Mouse (Mus musculus): ENCODE measurements around the gene Sbf2. TPM values are rescaled to one million over a fixed set of nuclear protein-coding genes. Genes with fewer than 3 reads are reported as not detected.

The Sbf2 gene
- polyA plus RNA-seq, 1 experiment from 2014 or later = 62.2 TPM

DNA sequence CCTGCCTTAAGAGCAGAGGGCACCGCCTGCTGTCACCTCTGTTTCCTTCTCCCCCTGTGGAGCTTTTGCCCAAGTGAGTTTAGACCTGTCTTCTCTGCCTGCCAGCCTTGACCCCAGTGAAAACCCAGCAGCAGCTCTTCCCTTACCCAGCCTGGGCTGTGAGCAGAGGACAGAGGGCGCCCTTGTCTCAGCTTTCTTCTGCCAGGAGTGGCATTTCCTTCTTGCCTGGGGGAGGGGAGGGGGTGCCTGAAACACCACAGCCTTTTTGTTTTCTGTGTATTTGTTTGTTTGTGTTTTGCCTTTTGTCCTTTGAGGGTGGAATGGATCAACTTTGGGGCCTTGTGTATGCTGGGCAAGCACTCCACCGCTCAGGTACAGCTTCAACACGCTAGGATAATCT, 342.3 kb downstream of the Sbf2 start:
- Histone ChIP-seq H3K4me3 (replicated peaks) (no peak overlapping the region), H3K9me3 (no peaks in the 10 kb centered on the region), H3K27me3 (no peaks in the 10 kb centered on the region), H3K27ac (0 out of 2 replicates have a peak overlapping the region, but pooled peaks have one; percentile 8), H3K4me1 (no peaks in the 10 kb centered on the region), H3K4me2 (no peak overlapping the region), H3K9ac (no peak overlapping the region), H3K36me3 (replicated peaks) (peaks cover 14% of the 10 kb centered on the region)
- WGBS = 86% methylated on average over 4 of the region's 4 CpGs
- no peak for ATAC-seq (ENCODE audit: low FRiP score)

DNA sequence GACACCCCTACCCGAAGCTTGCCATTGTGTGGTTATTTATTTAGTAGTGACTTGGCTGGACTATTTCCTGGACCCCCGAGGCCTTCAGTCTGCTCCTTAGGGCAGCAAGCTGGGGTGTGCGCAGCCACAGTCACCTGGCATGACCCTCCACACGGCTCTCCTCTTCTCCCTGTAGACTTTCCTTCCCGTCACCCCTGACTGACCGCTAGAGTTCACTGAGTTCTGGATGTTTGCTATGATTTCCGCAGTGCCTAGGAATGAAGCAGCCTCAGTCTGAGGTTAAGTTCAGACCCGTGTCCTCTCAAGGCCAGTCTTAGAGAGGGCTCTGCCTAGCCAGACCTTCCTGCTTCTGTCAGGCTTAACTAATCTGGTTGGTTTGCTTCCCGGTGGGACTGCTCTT, 342.9 kb downstream of the Sbf2 start:
- Histone ChIP-seq H3K27me3 (no peaks in the 10 kb centered on the region), H3K27ac (0 out of 2 replicates have a peak overlapping the region, but pooled peaks have one; percentile 25), H3K4me1 (no peaks in the 10 kb centered on the region), H3K4me2 (no peak overlapping the region), H3K9ac (no peak overlapping the region), H3K4me3 (replicated peaks) (no peak overlapping the region), H3K36me3 (replicated peaks) (peaks cover 14% of the 10 kb centered on the region), H3K9me3 (no peaks in the 10 kb centered on the region)
- 77% methylated on average over 9 of the region's 9 CpGs for WGBS
- ATAC-seq (ENCODE audit: low FRiP score) = no peak

DNA sequence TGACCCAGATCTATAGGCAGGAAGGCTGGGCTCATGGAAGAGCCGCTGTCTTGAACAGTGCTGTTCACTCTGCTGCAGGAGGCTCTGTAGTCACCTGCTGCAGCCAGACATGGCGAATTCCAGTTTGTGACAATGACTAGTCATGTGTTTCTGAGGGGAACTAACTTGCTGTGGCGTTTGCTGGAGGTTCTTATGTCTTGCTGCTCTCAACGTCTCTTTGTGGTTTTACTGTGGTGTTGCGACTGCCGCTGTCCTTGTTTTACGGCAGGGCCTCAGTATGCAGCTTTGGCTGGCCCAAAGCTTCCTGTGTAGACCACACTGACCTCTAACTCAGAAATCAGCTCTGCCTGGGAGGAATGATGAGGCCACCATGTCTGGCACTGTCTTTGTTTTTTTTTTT, 344.3 kb downstream of the Sbf2 start:
- H3K9ac ChIP-seq = no peak overlapping the region
- H3K36me3 ChIP-seq (replicated peaks) = peaks cover 11% of the 10 kb centered on the region
- WGBS = 93% methylated on average over 7 of the region's 7 CpGs
- no peak overlapping the region for H3K4me2 ChIP-seq
- no peak overlapping the region for H3K4me3 ChIP-seq (replicated peaks)
- no peaks in the 10 kb centered on the region for H3K27me3 ChIP-seq
- H3K27ac ChIP-seq = no peak overlapping the region
- no peaks in the 10 kb centered on the region for H3K9me3 ChIP-seq
- H3K4me1 ChIP-seq = no peaks in the 10 kb centered on the region
- no peak for ATAC-seq (ENCODE audit: low FRiP score)

DNA sequence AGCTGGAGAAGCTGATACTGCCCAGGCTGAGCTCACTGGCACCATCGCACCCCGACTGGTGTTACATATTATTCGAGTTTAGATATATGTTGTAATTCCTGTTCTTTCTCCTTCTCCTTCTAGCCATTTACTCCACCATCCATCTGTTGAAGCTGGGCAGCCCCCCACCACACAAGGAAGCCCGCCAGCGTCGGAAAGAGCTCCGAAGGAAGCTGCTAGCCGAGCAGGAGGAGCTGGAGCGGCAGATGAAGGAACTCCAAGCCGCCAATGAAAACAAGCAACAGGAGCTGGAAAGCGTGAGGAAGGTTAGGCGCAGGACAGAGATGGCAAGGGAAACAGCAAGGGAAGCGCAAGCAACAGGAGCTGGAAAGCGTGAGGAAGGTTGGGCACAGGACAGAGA, 344.9 kb downstream of the Sbf2 start:
- ATAC-seq (ENCODE audit: low FRiP score) = no peak
- WGBS = 86% methylated on average over 14 of the region's 14 CpGs
- Histone ChIP-seq H3K4me1 (no peaks in the 10 kb centered on the region), H3K9ac (no peak overlapping the region), H3K4me2 (no peak overlapping the region), H3K27ac (no peak overlapping the region), H3K36me3 (replicated peaks) (peaks cover 9% of the 10 kb centered on the region; the same call in 1 of the 2 replicates), H3K9me3 (no peaks in the 10 kb centered on the region), H3K4me3 (replicated peaks) (no peak overlapping the region), H3K27me3 (no peaks in the 10 kb centered on the region)

DNA sequence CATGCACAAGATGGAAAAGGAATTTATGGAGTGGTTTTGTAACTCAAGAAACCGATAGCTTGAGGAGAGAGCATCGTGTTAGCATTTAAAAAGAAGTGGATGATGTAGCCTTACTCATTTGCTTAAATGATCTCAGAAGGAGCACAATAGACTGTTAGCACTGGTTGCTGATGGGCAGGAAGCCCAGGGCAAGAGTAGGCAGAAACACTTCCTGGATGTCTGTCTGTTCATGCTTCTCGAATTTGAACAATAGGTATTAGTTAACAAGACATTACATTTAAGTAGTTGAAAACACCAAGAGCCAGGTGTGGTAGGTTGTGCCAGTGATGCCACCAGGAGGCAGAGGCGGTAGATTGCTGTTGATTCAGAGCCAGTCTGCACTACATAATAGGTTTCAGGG, 346.2 kb downstream of the Sbf2 start:
- Histone ChIP-seq H3K27ac (no peak overlapping the region), H3K4me1 (no peaks in the 10 kb centered on the region), H3K4me2 (no peak overlapping the region), H3K27me3 (no peaks in the 10 kb centered on the region), H3K9me3 (no peaks in the 10 kb centered on the region), H3K4me3 (replicated peaks) (no peak overlapping the region), H3K36me3 (replicated peaks) (peaks cover 9% of the 10 kb centered on the region; the same call in 1 of the 2 replicates), H3K9ac (no peak overlapping the region)
- WGBS = 73% methylated on average over 4 of the region's 4 CpGs
- ATAC-seq (ENCODE audit: low FRiP score) = no peak

DNA sequence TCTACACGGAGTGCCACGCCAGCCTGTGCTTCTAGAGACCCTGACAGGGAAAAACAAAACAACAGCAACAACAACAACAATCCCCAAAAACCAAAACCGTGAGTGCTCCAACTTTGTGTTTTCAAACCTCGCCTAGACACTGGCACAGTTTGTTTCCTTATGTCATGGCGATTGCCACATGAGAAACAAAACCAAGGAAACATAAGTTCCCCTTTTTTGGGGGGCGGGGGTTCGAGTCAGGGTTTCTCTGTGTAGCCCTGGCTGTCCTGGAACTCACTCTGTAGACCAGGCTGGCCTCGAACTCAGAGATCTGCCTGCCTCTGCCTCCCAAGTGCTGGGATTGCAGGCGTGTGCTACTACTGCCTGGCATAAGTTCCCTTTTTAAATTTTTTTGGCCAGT, 346.7 kb downstream of the Sbf2 start:
- Histone ChIP-seq H3K4me2 (no peak overlapping the region), H3K4me1 (no peaks in the 10 kb centered on the region), H3K9me3 (no peaks in the 10 kb centered on the region), H3K4me3 (replicated peaks) (no peak overlapping the region), H3K27ac (no peak overlapping the region), H3K36me3 (replicated peaks) (peaks cover 9% of the 10 kb centered on the region; the same call in 1 of the 2 replicates), H3K9ac (no peak overlapping the region), H3K27me3 (no peaks in the 10 kb centered on the region)
- no peak for ATAC-seq (ENCODE audit: low FRiP score)
- 95% methylated on average over 9 of the region's 9 CpGs for WGBS

DNA sequence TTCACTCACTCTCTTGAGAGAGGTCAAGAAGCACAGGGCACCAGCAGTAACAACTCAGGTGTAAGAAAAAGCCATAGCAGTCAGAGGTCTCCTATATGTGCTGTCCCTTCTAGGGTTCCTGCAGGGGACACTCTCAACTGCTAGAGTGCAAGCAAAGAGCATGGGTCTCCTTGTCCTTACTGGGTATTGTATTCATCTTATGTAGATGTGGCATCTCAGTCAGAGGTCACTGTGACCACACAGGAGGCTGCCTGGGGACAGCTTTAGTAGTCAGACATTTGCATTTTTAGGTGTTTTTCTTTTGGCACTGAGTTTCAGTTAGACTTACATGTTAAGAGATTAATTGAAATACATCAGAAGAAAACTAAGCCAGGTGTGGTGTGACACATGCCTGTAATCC, 347.7 kb downstream of the Sbf2 start:
- Histone ChIP-seq H3K27ac (no peak overlapping the region), H3K9me3 (no peaks in the 10 kb centered on the region), H3K9ac (no peak overlapping the region), H3K36me3 (replicated peaks) (peaks cover 9% of the 10 kb centered on the region; the same call in 1 of the 2 replicates), H3K27me3 (no peaks in the 10 kb centered on the region), H3K4me3 (replicated peaks) (no peak overlapping the region), H3K4me2 (no peak overlapping the region), H3K4me1 (no peaks in the 10 kb centered on the region)
- ATAC-seq (ENCODE audit: low FRiP score) = no peak

DNA sequence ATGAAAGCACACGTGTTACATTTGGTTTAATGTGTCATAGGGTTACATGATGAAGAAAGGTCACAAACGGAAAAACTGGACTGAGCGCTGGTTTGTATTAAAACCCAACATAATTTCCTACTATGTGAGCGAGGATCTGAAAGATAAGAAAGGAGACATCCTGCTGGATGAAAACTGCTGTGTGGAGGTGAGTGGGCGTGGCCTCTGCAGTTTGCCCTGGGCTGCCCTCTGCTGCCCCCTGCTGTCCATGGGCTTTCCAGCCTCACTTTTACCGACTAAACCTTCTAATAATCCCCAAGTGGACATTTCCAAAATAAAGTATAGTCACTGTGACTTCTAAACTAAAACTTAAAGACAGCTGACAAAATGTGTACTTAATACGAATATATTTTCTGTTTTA, 348.9 kb downstream of the Sbf2 start:
- Histone ChIP-seq H3K4me2 (no peak overlapping the region), H3K27me3 (no peaks in the 10 kb centered on the region), H3K4me3 (replicated peaks) (no peak overlapping the region), H3K27ac (no peak overlapping the region), H3K9ac (no peak overlapping the region), H3K9me3 (no peaks in the 10 kb centered on the region), H3K4me1 (no peaks in the 10 kb centered on the region), H3K36me3 (replicated peaks) (peaks cover 9% of the 10 kb centered on the region; the same call in 1 of the 2 replicates)
- whole genome bisulfite sequencing = 34% methylated on average over 7 of the region's 7 CpGs
- no peak for ATAC-seq (ENCODE audit: low FRiP score)

DNA sequence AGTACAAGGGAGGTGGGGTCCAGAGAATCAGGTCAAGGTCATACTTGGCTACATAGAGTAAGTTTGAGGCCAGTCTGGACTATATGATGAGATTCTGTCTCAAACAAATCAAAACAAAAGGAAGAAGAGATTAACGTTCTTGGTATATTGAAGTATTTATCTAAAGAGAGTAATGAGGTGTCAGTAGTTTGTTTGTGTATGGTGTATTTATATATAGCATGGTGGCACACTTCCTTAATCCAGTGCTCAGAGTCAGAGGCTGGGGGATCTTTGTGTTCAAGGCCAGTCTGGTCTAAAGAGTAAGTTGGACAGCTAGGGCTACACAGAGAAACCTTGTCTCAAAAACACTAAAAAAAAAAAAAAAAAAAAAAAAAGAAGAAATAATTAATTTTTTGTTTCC, 351.2 kb downstream of the Sbf2 start:
- Histone ChIP-seq H3K36me3 (replicated peaks) (no peaks in the 10 kb centered on the region), H3K4me2 (no peak overlapping the region), H3K4me3 (replicated peaks) (no peak overlapping the region), H3K4me1 (no peaks in the 10 kb centered on the region), H3K27me3 (no peaks in the 10 kb centered on the region), H3K27ac (no peak overlapping the region), H3K9ac (no peak overlapping the region), H3K9me3 (no peaks in the 10 kb centered on the region)
- ATAC-seq (ENCODE audit: low FRiP score) = no peak
- 89% methylated on average over 1 of the region's 1 CpGs for WGBS

DNA sequence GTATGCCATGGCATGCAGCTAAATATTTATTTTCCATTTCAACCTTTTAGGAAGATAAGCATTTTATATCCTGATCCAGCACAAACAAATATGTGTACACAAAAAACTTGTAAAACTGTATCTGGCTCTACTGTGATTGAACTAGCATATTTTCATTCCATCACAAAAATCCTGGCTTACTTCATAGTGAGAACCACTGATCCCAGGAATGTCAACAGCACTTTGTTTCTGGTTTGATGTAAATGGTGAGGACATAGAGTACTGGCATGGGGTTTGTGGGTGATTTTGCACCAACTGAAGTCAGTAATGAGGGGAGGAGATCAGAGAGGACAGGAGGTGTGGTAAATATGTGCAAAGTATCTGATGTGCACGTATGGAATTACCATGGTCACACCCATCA, 352.1 kb downstream of the Sbf2 start:
- Histone ChIP-seq H3K9me3 (no peaks in the 10 kb centered on the region), H3K9ac (no peak overlapping the region), H3K4me3 (replicated peaks) (no peak overlapping the region), H3K27ac (no peak overlapping the region), H3K36me3 (replicated peaks) (no peaks in the 10 kb centered on the region), H3K4me2 (no peak overlapping the region), H3K27me3 (no peaks in the 10 kb centered on the region), H3K4me1 (no peaks in the 10 kb centered on the region)
- ATAC-seq (ENCODE audit: low FRiP score) = no peak
- 88% methylated on average over 1 of the region's 1 CpGs for WGBS

DNA sequence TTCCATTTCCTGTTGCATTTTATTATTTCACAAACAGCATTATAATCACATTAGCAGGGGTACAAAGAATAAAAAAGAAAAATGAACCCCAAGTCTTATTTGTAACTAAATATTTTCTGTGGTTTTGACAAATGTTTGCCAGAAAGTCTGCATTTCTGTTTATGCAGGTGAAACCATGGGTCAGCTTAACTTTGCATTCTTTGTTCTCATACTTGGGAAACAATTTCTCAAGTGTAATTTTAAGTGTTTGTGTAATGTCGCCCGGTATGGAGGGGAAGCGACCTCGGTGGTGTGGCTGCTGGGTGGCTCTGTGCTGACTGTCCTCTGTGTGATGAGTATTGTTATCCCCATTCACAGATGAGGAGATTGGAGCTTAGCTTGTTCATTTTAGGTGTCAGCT, 352.9 kb downstream of the Sbf2 start:
- no peak for ATAC-seq (ENCODE audit: low FRiP score)
- H3K9me3 ChIP-seq = no peaks in the 10 kb centered on the region
- H3K4me1 ChIP-seq = no peaks in the 10 kb centered on the region
- H3K36me3 ChIP-seq (replicated peaks) = no peaks in the 10 kb centered on the region
- no peak overlapping the region for H3K4me2 ChIP-seq
- no peaks in the 10 kb centered on the region for H3K27me3 ChIP-seq
- no peak overlapping the region for H3K27ac ChIP-seq
- no peak overlapping the region for H3K9ac ChIP-seq
- H3K4me3 ChIP-seq (replicated peaks) = no peak overlapping the region
- WGBS = 81% methylated on average over 4 of the region's 4 CpGs

DNA sequence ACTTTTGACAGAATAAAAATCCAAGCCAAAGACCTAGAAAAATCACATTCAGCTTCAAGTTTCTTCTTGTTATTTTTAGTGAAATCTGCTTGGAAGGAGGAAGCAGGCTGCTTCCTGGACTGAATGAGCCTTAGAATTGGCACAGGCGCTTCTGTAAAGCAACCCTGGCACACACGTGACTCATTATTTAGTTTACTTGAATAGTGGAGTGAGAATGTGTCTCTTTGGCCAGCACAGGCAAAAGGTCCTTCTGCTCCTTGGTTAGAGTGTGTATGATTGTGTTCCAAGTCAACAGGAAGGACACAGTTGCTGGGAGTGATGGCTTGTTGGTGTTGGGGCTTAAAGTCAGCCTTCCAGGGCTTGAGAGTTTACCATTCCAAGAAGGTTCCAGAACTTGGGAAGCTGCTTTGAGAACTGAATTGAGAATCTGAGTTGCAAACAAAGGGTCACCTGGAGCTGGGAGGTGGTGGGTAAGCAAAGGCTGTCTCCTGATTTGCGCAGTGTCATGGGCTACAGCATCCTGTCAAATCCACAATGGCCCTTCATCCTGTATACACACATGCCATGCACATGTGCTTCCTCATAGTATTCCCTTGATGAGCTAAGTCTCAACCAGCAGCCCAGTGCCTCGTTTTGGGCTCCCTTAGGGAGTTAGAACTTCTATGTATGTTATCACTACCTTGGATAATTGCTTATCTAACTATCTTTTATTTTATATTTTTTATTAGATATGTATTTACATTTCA, 354.6 kb downstream of the Sbf2 start:
- Histone ChIP-seq H3K4me2 (no peak overlapping the region), H3K27ac (no peak overlapping the region), H3K4me1 (no peaks in the 10 kb centered on the region), H3K36me3 (replicated peaks) (no peaks in the 10 kb centered on the region), H3K9ac (no peak overlapping the region), H3K27me3 (no peaks in the 10 kb centered on the region), H3K4me3 (replicated peaks) (no peak overlapping the region), H3K9me3 (no peaks in the 10 kb centered on the region)
- 79% methylated on average over 4 of the region's 4 CpGs for WGBS
- ATAC-seq (ENCODE audit: low FRiP score) = no peak

DNA sequence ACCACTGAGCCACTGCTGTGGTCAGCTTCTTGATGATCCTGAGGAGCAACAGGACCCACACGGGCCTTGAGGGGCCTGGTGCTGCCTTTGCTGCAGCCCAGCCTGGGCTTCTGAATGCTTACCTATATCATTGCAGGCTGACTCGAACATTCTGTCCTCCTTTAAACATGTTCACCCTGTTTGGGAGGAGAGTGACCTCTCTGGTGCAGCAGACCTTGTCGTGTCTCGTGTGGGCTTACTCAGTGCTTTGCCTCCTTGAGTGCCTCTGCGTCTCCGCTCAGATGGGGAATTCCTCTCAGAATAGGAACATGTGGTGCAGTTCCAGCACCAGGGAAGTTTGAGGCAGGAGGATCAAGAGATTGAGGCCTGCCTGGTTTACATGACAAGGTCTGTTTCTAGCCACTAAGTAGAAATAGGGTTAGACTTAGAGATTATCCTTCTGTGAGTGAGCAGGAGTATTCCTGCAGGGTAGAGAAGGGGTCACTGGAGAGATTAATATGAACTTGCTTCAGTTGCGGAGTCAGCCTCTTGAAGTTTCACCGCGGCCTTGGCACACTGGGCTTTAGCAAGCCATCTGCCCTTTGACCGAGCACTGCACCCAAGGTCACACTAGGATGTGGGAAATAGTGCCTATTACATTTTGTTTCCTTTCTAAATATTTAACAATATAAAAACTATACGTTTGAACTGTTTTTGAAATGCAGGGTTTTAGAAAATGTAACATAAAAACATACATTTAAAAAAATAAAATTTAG, 356.3 kb downstream of the Sbf2 start:
- Histone ChIP-seq H3K4me3 (replicated peaks) (no peak overlapping the region), H3K4me2 (no peak overlapping the region), H3K4me1 (no peaks in the 10 kb centered on the region), H3K9ac (no peak overlapping the region), H3K9me3 (no peaks in the 10 kb centered on the region), H3K36me3 (replicated peaks) (no peaks in the 10 kb centered on the region), H3K27ac (no peak overlapping the region), H3K27me3 (no peaks in the 10 kb centered on the region)
- no peak for ATAC-seq (ENCODE audit: low FRiP score)
- WGBS = 88% methylated on average over 11 of the region's 11 CpGs
